Mouse (Mus musculus) liver, adult 2 months (tissue): ENCODE measurements around the gene Nell2.

Experiments
- CTCF ChIP-seq: fragments of 200-500 bp; IDR thresholded peaks from 2 replicates; pipeline ENCODE4 v1.5.1; 2011; ENCODE audit warnings: low read depth, low read length, control low read depth
- POLR2A ChIP-seq: fragments of 200-500 bp; IDR thresholded peaks from 2 replicates; pipeline ENCODE4 v1.6.1; 2011; ENCODE audit warnings: low read length, control low read depth; ENCODE audit not compliant: insufficient read depth; ENCODE audit errors: extremely low read depth

DNA sequence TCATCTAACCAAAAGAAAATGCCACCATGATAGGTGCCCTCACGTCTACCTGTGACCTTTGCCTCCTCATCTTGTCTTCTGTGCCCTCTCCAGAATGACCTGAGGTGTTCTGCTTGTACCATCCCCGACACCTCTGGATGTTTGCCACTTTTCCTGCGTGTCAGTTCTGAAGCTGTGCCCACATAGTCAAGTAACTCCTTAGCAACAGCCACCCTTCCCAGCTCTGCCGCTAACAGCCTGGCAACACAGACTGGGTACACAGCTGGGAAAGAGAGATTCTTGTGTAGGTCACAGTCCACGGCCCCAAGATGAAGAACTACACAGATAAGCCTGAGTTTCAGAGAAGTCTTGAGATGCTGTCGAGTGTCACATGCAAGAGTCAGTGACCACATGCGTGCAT is 103.3 kb downstream of the Nell2 start:
- no peak for TF ChIP-seq CTCF
- TF ChIP-seq POLR2A: no peak
